Mouse (Mus musculus) kidney, postnatal 14 days (tissue): ENCODE data around the gene Fam20a.

ENCODE experiments used
- DNase-seq: peaks from one replicate; pipeline ENCODE4 v3.0.0; 2022; ENCODE audit warnings: mixed read lengths

Gene Fam20a

GRCm38 (mm10) chr11:109715311-109715781, 6.7 kb downstream of the Fam20a start:
- no peak for DNase-seq

- DNase-seq: no peak
Measured at GRCm38 (mm10) chr11:109714341-109715247, 7.5 kb downstream of the Fam20a start.

DNA sequence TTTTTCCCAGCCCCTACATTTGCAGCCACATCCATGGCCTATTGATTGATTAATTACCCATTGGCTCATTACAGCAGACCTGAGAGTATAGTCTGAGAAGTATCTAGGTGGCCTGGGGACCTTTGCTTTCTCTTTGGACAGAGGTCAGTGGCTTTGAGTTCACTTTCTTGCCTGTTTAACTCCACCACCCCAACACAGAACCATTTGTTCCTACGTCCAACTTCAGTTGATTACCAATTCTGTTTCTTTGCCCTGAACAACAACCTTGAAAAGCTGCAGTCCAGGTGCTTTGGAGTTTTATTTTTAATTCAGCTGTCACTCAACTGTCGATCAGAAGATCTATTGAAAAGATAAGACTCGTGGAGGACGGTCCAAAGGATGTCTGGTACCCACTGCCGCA, 12.6 kb downstream of the Fam20a start:
- no peak for DNase-seq

DNA sequence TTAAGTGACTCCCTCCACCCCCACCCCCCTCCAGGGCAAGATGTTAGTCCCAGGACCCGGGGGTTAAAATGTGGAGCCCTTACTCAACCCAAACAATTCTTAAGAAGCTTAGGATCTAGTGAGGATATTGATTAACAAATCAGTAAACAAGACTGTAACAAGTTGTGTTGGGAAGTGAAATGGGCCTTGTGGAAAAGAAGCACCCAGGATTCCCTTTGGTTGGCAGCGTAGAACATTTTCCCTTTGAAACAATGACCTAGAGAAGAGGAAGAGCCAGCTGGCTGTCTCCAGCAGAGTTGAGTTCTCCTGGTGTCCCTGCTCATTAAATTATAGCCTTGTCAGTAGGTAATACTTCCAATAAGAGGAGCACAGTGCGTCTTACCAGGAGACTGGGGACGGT, 13.3 kb downstream of the Fam20a start:
- DNase-seq: no peak

DNA sequence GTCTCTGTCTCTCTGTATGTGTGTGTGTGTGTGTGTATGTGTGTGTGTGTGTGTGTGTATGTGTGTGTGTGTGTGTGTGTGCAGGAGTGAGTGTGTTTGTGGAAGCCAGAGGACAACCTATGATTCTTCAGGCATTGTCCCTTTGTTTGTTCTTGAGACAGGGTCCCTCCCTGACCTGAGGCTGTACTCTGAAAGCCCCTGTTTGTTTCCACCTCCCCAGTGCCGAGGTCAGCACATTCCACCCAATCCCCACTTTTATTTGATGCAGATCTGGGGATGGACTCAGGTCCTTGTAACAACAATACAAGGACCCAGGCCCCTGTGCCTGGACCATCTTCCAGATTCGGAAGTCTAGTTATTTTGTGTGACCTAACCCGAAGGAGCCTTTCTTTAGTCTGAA, 14.6 kb downstream of the Fam20a start:
- DNase-seq: no peak

DNA sequence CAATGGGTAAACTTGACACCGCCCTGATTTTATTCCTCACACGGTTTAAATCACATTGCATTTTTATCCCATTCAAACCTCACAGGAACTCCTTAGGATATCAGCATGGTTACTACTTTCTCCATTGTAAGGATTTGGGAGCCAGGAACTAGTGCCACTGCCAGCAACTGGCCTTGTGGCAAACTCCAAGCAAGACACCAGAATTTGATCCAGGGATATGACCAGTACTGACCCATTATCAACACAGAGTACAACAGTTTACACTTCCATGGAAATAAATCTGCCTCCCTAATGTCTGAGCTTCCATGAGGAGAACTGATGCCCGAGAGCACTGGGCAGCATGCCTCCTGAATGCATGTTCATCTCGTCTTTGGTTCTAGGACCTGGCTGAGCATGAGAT, 15.5 kb downstream of the Fam20a start:
- no peak for DNase-seq

GRCm38 (mm10) chr11:109706055-109706412, 16.0 kb downstream of the Fam20a start:
- DNase-seq: peak; percentile 38

GRCm38 (mm10) chr11:109705336-109706054, 16.6 kb downstream of the Fam20a start:
- DNase-seq: no peak

DNA sequence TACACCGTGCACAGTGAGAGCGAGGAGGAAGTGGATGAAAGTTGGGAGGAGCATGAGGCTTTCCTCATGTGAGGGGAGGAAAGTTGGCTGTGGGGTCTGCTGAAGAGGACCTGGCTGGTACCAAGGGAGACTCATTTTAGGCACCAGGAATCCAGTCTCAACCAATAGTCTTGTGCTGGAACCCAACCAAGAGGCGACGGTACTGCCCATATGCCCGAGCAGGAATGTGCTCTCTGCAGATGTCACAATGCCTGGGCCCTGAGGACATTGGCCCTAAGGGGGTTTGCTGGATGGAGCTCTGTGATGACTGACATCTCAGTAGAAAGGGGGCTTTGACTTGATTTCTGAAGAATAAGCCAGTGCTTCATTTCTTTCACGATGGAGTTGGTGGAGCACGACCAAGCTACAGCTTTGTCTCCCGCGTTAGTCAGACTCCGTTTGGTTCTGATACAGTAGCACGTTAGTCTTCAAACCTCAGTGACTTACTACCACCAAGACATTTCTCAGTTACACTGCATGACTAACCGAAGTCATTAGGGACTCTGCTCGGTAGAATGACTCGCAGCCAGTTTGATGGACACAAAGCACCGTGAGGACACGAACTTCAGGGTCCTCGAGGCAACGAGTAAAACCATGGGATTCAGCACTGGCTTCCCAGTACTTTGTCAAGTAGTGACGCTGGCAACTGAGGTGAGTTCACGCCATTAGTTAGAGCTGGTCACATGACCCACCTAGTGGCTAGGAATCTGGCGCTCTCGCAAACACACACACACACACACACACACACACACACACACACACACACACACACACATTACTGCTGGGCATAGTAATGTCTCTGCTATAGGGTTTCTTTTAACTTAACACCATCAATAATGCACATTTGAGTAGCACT, 17.5 kb downstream of the Fam20a start:
- DNase-seq: no peak

DNA sequence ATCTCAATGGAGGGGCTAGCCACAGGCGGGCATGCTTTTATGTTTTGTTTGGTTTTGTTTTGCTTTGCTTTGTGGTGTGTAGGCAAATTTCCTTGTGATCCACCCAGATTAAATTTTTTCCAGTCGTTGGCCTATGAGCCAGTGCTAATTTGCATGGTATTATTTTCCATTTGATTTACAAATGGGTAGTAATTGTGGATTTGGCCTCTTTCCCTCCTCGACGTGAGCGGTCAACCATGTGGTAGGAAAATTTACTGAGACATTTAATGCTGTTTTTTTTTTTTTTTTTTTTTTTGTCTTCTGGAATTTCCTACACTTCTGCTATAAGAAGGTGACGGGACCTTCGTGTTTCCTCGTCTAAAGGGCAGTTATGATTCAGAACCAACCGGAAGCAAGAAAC, 18.2 kb downstream of the Fam20a start:
- peak; percentile 33 for DNase-seq

- peak; percentile 50 for DNase-seq
Measured at GRCm38 (mm10) chr11:109702031-109702815, 19.9 kb downstream of the Fam20a start.

DNA sequence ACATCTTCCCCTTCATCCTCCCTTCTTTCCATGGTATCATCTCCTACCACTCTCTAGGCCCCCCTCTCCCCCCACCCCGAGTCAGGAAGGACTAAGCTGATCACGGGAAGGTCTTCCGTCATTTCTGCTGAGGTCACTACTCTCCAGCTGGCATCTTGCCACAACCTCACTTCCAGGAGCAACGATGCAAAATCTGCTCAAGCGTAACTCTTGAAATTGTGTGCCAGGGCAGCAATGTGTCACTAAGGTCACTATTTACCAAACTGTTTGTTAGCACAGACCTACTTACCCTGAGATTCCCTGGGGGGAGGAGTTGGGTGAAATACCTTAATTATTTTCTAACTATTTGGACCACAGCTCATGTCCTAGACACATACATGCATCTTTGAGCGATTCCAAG, 21.3 kb downstream of the Fam20a start:
- peak; percentile 82 for DNase-seq

DNA sequence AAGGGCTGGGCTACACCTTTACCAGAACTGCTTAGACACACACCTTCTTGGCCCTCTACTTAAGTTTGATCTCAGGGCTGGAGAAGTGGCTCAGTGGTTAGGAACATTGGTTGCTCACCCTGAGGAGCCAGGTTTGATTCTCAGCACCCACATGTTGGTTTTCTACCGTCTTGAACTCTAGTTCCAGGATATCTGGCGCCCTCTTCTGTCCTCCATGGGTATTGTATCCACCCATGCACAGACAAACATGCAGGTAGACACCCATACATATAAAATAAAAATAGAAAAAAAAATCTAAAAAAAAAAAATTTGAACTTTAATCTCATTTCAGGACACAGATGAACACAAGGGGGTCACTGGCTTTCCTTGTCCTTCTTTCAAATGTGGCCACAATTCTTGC, 22.3 kb downstream of the Fam20a start:
- DNase-seq: no peak

GRCm38 (mm10) chr11:109698740-109699139, 23.3 kb downstream of the Fam20a start:
- DNase-seq: no peak

- no peak for DNase-seq
Measured at GRCm38 (mm10) chr11:109697089-109697643, 24.9 kb downstream of the Fam20a start.

DNA sequence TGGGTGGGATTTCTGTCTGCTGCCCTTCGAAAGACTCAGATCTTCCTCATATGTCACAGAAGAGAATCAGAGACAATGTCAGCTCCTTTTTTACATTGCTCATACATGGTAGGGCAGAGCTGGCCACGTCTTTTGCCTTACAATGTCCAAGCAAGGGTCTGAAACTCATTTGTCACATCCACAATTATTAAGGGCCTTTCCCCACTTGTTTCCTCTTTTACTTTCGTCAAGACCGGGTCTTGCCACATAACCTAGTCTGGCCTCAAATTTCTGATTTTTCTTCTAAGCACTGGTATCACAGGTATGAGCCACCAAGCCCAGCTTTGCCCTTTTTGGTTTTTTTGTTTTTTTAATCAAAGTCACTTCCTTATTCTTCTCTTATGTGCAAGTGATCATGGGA, 25.6 kb downstream of the Fam20a start:
- DNase-seq: no peak

- DNase-seq: no peak
Measured at GRCm38 (mm10) chr11:109692737-109693136, 29.3 kb downstream of the Fam20a start.

DNA sequence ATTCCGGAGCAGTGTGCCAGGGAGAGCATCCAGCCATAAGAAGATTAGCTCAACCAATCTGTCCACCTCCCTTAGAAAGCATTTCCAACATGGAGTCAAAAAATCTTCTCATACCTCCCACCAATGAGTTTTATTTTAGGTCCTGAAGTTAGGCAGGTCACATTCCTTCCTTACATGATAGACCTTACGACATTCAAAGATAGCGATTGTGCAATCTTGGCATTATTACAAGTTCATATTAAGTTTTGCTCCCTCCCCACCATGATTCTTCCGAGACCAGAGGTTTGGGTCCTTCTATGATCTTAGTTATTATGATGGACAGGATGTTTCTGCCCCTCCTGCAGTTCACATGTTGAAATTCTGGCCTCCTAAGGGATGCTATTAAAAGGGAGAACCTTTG, 32.5 kb downstream of the Fam20a start:
- DNase-seq: no peak

DNA sequence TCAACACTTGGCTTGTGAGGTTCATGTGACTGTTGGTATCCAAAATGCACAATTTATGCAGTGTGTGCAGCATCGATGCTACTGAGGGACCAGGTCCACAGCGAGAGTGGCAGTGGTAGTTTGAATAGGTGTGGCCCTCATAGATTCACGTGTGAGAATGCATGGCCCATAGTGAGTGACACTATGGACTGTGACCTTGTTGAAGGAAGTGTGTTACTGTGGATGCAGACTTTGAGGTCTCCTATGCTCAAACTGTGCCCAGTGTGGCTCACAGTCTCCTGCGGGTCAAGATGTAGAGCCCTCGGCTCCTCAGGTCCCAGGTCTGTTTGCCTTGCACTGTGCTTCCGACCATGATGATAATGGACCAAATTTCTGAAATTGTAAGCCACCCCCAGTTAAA, 39.9 kb downstream of the Fam20a start:
- no peak for DNase-seq

DNA sequence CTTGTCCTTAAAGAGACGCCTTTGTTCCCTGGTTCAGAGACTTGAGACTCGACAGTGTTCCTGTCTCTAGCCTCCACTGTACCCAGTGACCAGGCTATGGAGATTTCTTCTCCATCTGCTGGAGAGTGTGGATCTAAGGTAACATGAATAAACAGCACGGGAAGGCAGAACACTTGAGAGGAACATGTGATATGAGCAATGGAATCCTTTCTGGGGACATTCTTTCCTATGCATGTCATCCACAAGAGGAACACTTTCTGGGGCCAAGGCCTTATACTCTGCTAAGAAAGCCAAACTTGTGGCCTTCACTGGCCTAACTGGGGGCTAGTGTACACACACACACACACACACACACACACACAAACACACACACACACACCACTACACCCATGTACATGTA, 40.5 kb downstream of the Fam20a start:
- no peak for DNase-seq

GRCm38 (mm10) chr11:109680934-109681333, 41.1 kb downstream of the Fam20a start:
- DNase-seq: no peak

- no peak for DNase-seq
Measured at GRCm38 (mm10) chr11:109678291-109678690, 43.8 kb downstream of the Fam20a start.
